Mouse (Mus musculus) E14TG2a.4 (cell line): ENCODE measurements around the gene Bcl11b.

ENCODE experiments used
- H3K27me3 ChIP-seq: 2 replicates; pipeline ENCODE4 v1.6.1; 2014; ENCODE audit warnings: low read length, control low read depth; ENCODE audit not compliant: insufficient read depth
- H3K36me3 ChIP-seq: 2 replicates; pipeline ENCODE4 v1.6.1; 2014; ENCODE audit warnings: low read length, control low read depth; ENCODE audit not compliant: insufficient read depth
- H3K4me1 ChIP-seq: replicated peaks from 2 replicates; pipeline ENCODE4 v1.6.1; 2014; ENCODE audit warnings: low read depth, low read length, control low read depth
- H3K4me3 ChIP-seq: replicated peaks from 2 replicates; pipeline ENCODE4 v1.5.1; 2014; ENCODE audit warnings: mild to moderate bottlenecking, low read length
- H3K9me3 ChIP-seq: 2 replicates; pipeline ENCODE4 v1.6.1; 2014; ENCODE audit warnings: low read length, control low read depth
- CTCF ChIP-seq: conservative IDR thresholded peaks from 2 replicates; pipeline ENCODE4 v1.5.1; 2014; ENCODE audit warnings: low read length
- NANOG ChIP-seq: IDR thresholded peaks from 2 replicates; pipeline ENCODE4 v1.6.1; 2014; ENCODE audit warnings: borderline replicate concordance, low read length, mixed read lengths
- POU5F1 ChIP-seq: IDR thresholded peaks from 2 replicates; pipeline ENCODE4 v1.6.1; 2014; ENCODE audit warnings: low read length, borderline replicate concordance

Gene Bcl11b

GRCm38 (mm10) chr12:108001652-108002340, 1.6 kb downstream of the Bcl11b start:
- TF ChIP-seq CTCF (no peak), POU5F1 (no peak), NANOG (no peak)
- Histone ChIP-seq H3K27me3 (peaks cover 93% of the 10 kb centered on the region), H3K9me3 (no peaks in the 10 kb centered on the region), H3K4me1 (peaks cover 32% of the 10 kb centered on the region), H3K36me3 (no peaks in the 10 kb centered on the region), H3K4me3 (peak overlapping the region; percentile 81)

GRCm38 (mm10) chr12:108000715-108001080, 2.7 kb downstream of the Bcl11b start:
- no peak for TF ChIP-seq CTCF
- TF ChIP-seq NANOG: no peak
- no peak for TF ChIP-seq POU5F1
- H3K4me1 ChIP-seq: peaks cover 24% of the 10 kb centered on the region

GRCm38 (mm10) chr12:107999751-108000714, 3.4 kb downstream of the Bcl11b start:
- Histone ChIP-seq H3K36me3 (no peaks in the 10 kb centered on the region), H3K9me3 (no peaks in the 10 kb centered on the region), H3K4me3 (no peak overlapping the region), H3K4me1 (peaks cover 19% of the 10 kb centered on the region), H3K27me3 (peaks cover 89% of the 10 kb centered on the region)
- TF ChIP-seq NANOG: no peak
- no peak for TF ChIP-seq CTCF
- no peak for TF ChIP-seq POU5F1

More at GRCm38 (mm10) chr12:108000715-108001080, 2.7 kb downstream of the Bcl11b start:
- Histone ChIP-seq H3K27me3 (peaks cover 91% of the 10 kb centered on the region), H3K4me3 (no peak overlapping the region), H3K36me3 (no peaks in the 10 kb centered on the region), H3K9me3 (no peaks in the 10 kb centered on the region)

GRCm38 (mm10) chr12:107998746-107999145, 4.7 kb downstream of the Bcl11b start:
- H3K36me3 ChIP-seq: no peaks in the 10 kb centered on the region
- no peak for TF ChIP-seq NANOG
- peak; percentile 65 for TF ChIP-seq CTCF

GRCm38 (mm10) chr12:107997901-107998300, 5.5 kb downstream of the Bcl11b start:
- H3K36me3 ChIP-seq: no peaks in the 10 kb centered on the region
- H3K4me3 ChIP-seq: no peak overlapping the region
- H3K27me3 ChIP-seq: peaks cover 89% of the 10 kb centered on the region
- peaks cover 3% of the 10 kb centered on the region; the same call in 1 of the 2 replicates for H3K4me1 ChIP-seq
- no peak for TF ChIP-seq CTCF
- no peak for TF ChIP-seq NANOG
- no peak for TF ChIP-seq POU5F1
- H3K9me3 ChIP-seq: no peaks in the 10 kb centered on the region

More at GRCm38 (mm10) chr12:107998746-107999145, 4.7 kb downstream of the Bcl11b start:
- Histone ChIP-seq H3K4me1 (peaks cover 8% of the 10 kb centered on the region; the same call in 1 of the 2 replicates), H3K27me3 (peaks cover 90% of the 10 kb centered on the region), H3K9me3 (no peaks in the 10 kb centered on the region), H3K4me3 (no peak overlapping the region)

GRCm38 (mm10) chr12:107997241-107997640, 6.2 kb downstream of the Bcl11b start:
- H3K36me3 ChIP-seq: no peaks in the 10 kb centered on the region
- H3K4me1 ChIP-seq: peaks cover 3% of the 10 kb centered on the region; the same call in 1 of the 2 replicates
- H3K27me3 ChIP-seq: peaks cover 90% of the 10 kb centered on the region
- no peak for TF ChIP-seq NANOG
- no peak for TF ChIP-seq CTCF
- no peak for TF ChIP-seq POU5F1
- no peak overlapping the region for H3K4me3 ChIP-seq
- no peaks in the 10 kb centered on the region for H3K9me3 ChIP-seq

GRCm38 (mm10) chr12:107996773-107997172, 6.6 kb downstream of the Bcl11b start:
- no peaks in the 10 kb centered on the region for H3K9me3 ChIP-seq
- H3K4me3 ChIP-seq: no peak overlapping the region
- no peaks in the 10 kb centered on the region; the same call in 1 of the 2 replicates for H3K4me1 ChIP-seq
- no peaks in the 10 kb centered on the region for H3K36me3 ChIP-seq
- peaks cover 87% of the 10 kb centered on the region for H3K27me3 ChIP-seq
- no peak for TF ChIP-seq NANOG
- no peak for TF ChIP-seq CTCF
- TF ChIP-seq POU5F1: no peak

GRCm38 (mm10) chr12:107996216-107996615, 7.2 kb downstream of the Bcl11b start:
- H3K4me1 ChIP-seq: no peaks in the 10 kb centered on the region; the same call in 1 of the 2 replicates
- no peaks in the 10 kb centered on the region for H3K36me3 ChIP-seq
- H3K4me3 ChIP-seq: no peak overlapping the region
- TF ChIP-seq NANOG (no peak), POU5F1 (no peak), CTCF (no peak)
- H3K27me3 ChIP-seq: peaks cover 85% of the 10 kb centered on the region
- H3K9me3 ChIP-seq: no peaks in the 10 kb centered on the region
